Mouse (Mus musculus) lung, postnatal 0 days (tissue): ENCODE measurements around the gene Rhob. TPM values are rescaled to one million over a fixed set of nuclear protein-coding genes. Genes with fewer than 3 reads are reported as not detected.
A peak's percentile ranks its signal among the peaks of the same experiment; 100 is the strongest.
"Not testable (repeated sequence)": the region's sequence is repeated elsewhere in the genome, so short reads cannot be mapped to it uniquely, and the experiment has no call there.

ENCODE experiments used
- ATAC-seq: fragments of 200-750 bp; cut with Nextera tagmentation; 2 replicates; pipeline ENCODE4 v1.8.0; 2017; ENCODE audit warnings: moderate library complexity
- DNase-seq: peaks from one replicate; pipeline ENCODE4 v3.0.0-alpha.2; 2016; ENCODE audit warnings: low spot score
- H3K27ac ChIP-seq: fragments of 300-500 bp; sonication (generic); 2 replicates; pipeline ENCODE4 v1.5.1; 2014; ENCODE audit warnings: antibody characterized with exemption, mild to moderate bottlenecking, low read length, mixed read lengths
- H3K27me3 ChIP-seq: fragments of 300-500 bp; sonication (generic); replicated peaks from 2 replicates; pipeline ENCODE4 v1.6.1; 2014; ENCODE audit warnings: low read length, mixed read lengths; ENCODE audit not compliant: insufficient read depth
- H3K36me3 ChIP-seq: fragments of 300-500 bp; sonication (generic); 2 replicates; pipeline ENCODE4 v1.6.1; 2014; ENCODE audit warnings: low read length, mixed read lengths; ENCODE audit not compliant: insufficient read depth
- H3K4me1 ChIP-seq: fragments of 300-500 bp; sonication (generic); 2 replicates; pipeline ENCODE4 v1.6.1; 2014; ENCODE audit warnings: antibody characterized with exemption, low read depth, low read length, mixed read lengths; ENCODE audit not compliant: insufficient read depth
- H3K4me2 ChIP-seq: fragments of 300-500 bp; sonication (generic); replicated peaks from 2 replicates; pipeline ENCODE4 v1.6.1; 2014; ENCODE audit warnings: low read depth, mild to moderate bottlenecking, low read length, moderate library complexity, mixed read lengths
- H3K4me3 ChIP-seq: fragments of 300-500 bp; sonication (generic); 2 replicates; pipeline ENCODE4 v1.5.1; 2014; ENCODE audit warnings: low read depth, low read length
- H3K9ac ChIP-seq: fragments of 300-500 bp; sonication (generic); replicated peaks from 2 replicates; pipeline ENCODE4 v1.6.1; 2014; ENCODE audit warnings: low read depth, mild to moderate bottlenecking
- H3K9me3 ChIP-seq: fragments of 300-500 bp; sonication (generic); 2 replicates; pipeline ENCODE4 v1.6.1; 2016; ENCODE audit warnings: low read length, mixed read lengths
- CTCF ChIP-seq: IDR thresholded peaks from 2 replicates; pipeline ENCODE4 v1.5.1; 2016; ENCODE audit warnings: antibody characterized with exemption, mild to moderate bottlenecking
- EP300 ChIP-seq: IDR thresholded peaks from 2 replicates; pipeline ENCODE4 v1.6.1; 2016; ENCODE audit warnings: antibody characterized with exemption, mild to moderate bottlenecking, control low read depth
- WGBS: fragments of 180-500 bp; shearing (Covaris S2); extraction: QIAGEN DNeasy Blood & Tissue Kit; methylation state at CpG from one replicate; pipeline ENCODE4 v1.1.7; 2014; 5-methylcytosine and 5-hydroxymethylcytosine counted together
- polyA plus RNA-seq: library from polyadenylated mRNA; unstranded; fragments of >200 nt; fragmentation: Nextera tagmentation; extraction: Ambion mirVana; gene quantifications from 2 replicates; pipeline ENCODE4 v1.2.1, GENCODE M21; 2015

Rhob gene
- polyA plus RNA-seq, 1 experiment from 2014 or later = 77.6 TPM

DNA sequence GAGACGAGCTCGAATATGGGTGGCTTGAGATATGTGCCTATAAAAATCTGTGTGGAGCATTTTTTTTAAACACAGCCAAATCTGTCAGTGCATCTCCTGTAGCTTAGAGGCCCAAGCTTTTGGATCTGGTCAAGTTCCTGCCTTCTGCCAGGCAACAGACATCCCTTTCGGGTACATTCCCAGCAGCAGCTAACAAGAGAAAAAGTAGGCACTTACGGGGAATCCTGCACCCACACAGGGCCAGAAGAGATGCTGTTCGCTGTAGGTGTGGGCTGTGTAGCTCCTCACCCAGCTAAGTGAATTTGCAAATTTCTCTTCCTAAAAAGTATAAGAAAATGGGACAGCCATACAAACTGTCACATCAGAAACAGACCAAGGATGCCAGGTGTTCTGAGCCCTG, 34.8 kb downstream of the Rhob start:
- 84% methylated on average over 5 of the region's 5 CpGs for WGBS
- TF ChIP-seq EP300 (no peak), CTCF (no peak)

GRCm38 (mm10) chr12:8463599-8464160, 36.1 kb downstream of the Rhob start:
- Histone ChIP-seq H3K27ac (no peak overlapping the region), H3K36me3 (no peaks in the 10 kb centered on the region), H3K9ac (no peak overlapping the region), H3K4me1 (peaks cover 4% of the 10 kb centered on the region; the same call in 1 of the 2 replicates), H3K4me2 (no peak overlapping the region), H3K4me3 (no peak overlapping the region), H3K27me3 (no peaks in the 10 kb centered on the region), H3K9me3 (no peaks in the 10 kb centered on the region)
- DNase-seq = no peak
- TF ChIP-seq CTCF = no peak
- TF ChIP-seq EP300 = no peak
- ATAC-seq = no peak
- WGBS = 58% methylated on average over 3 of the region's 3 CpGs

More for the DNA sequence above, 34.8 kb downstream of the Rhob start:
- DNase-seq (no peak), ATAC-seq (no peak)
- H3K27me3 ChIP-seq = no peaks in the 10 kb centered on the region
- H3K9ac ChIP-seq = no peak overlapping the region
- H3K27ac ChIP-seq = no peak overlapping the region
- H3K4me3 ChIP-seq = no peak overlapping the region
- no peak overlapping the region for H3K4me2 ChIP-seq
- peaks cover 4% of the 10 kb centered on the region; the same call in 1 of the 2 replicates for H3K4me1 ChIP-seq
- H3K36me3 ChIP-seq = no peaks in the 10 kb centered on the region
- no peaks in the 10 kb centered on the region for H3K9me3 ChIP-seq

GRCm38 (mm10) chr12:8462533-8462932, 37.3 kb downstream of the Rhob start:
- ATAC-seq = no peak
- Histone ChIP-seq H3K4me3 (no peak overlapping the region), H3K4me2 (no peak overlapping the region), H3K4me1 (no peaks in the 10 kb centered on the region), H3K36me3 (no peaks in the 10 kb centered on the region), H3K27ac (no peak overlapping the region), H3K27me3 (no peaks in the 10 kb centered on the region), H3K9me3 (no peaks in the 10 kb centered on the region), H3K9ac (no peak overlapping the region)
- TF ChIP-seq EP300 (no peak), CTCF (no peak)
- DNase-seq = no peak
- 64% methylated on average over 5 of the region's 5 CpGs for WGBS

- H3K36me3 ChIP-seq, H3K27me3 ChIP-seq, H3K4me3 ChIP-seq, DNase-seq, H3K4me1 ChIP-seq, H3K9me3 ChIP-seq, H3K27ac ChIP-seq, H3K4me2 ChIP-seq, ATAC-seq, H3K9ac ChIP-seq: not testable (repeated sequence)
- WGBS = 96% methylated on average over 7 of the region's 8 CpGs
These were observed 38.2 kb downstream of the Rhob start for GRCm38 (mm10) chr12:8461575-8461974.

- no peaks in the 10 kb centered on the region; the same call in 1 of the 2 replicates for H3K4me1 ChIP-seq
- no peak overlapping the region for H3K4me3 ChIP-seq
- no peaks in the 10 kb centered on the region for H3K36me3 ChIP-seq
- no peaks in the 10 kb centered on the region for H3K27me3 ChIP-seq
- H3K27ac ChIP-seq = no peak overlapping the region
- no peak for DNase-seq
- no peak overlapping the region for H3K9ac ChIP-seq
- no peak overlapping the region for H3K4me2 ChIP-seq
- TF ChIP-seq CTCF = no peak
- TF ChIP-seq EP300 = no peak
- no peak for ATAC-seq
- 60% methylated on average over 8 of the region's 8 CpGs for WGBS
- no peaks in the 10 kb centered on the region for H3K9me3 ChIP-seq
These were observed 41.4 kb downstream of the Rhob start for GRCm38 (mm10) chr12:8458400-8458799.

DNA sequence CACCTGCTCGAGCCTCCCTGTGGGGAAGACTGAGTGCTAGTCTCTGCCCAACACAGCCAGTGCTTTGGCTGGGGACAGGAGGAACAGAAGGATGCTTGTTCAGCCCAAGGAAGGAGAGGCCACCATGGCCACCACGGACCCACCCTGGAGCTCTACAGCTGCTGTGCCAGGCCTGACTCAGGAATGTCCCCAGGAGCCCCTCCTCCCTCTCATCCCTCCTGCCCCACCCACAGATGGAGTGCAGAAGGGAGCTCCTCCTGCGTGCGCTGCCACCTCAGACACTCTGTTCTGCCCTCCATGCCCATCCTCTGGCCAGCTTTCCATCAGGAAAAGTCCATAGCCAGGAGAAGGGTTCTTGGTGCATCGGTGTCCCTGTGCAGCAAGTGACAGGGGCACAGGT, 42.8 kb downstream of the Rhob start:
- ATAC-seq = peak; percentile 68
- no peak overlapping the region for H3K4me3 ChIP-seq
- H3K9me3 ChIP-seq = no peaks in the 10 kb centered on the region
- H3K4me2 ChIP-seq = 0 out of 2 replicates have a peak overlapping the region, but pooled peaks have one; percentile 8
- WGBS = 56% methylated on average over 5 of the region's 5 CpGs
- peak; percentile 77 for DNase-seq
- no peaks in the 10 kb centered on the region for H3K27me3 ChIP-seq
- H3K9ac ChIP-seq = no peak overlapping the region
- no peak overlapping the region for H3K27ac ChIP-seq
- TF ChIP-seq EP300 = no peak
- TF ChIP-seq CTCF = no peak
- no peaks in the 10 kb centered on the region for H3K36me3 ChIP-seq
- peaks cover 2% of the 10 kb centered on the region; the same call in 1 of the 2 replicates for H3K4me1 ChIP-seq

- Histone ChIP-seq H3K4me3 (no peak overlapping the region), H3K9ac (no peak overlapping the region), H3K27me3 (no peaks in the 10 kb centered on the region), H3K36me3 (no peaks in the 10 kb centered on the region), H3K27ac (no peak overlapping the region), H3K4me2 (no peak overlapping the region), H3K4me1 (peaks cover 5% of the 10 kb centered on the region; the same call in 1 of the 2 replicates), H3K9me3 (no peaks in the 10 kb centered on the region)
- 0 out of 2 replicates have a peak, but pooled peaks have one; percentile 23 for TF ChIP-seq EP300
- TF ChIP-seq CTCF = no peak
- 48% methylated on average over 2 of the region's 2 CpGs for whole genome bisulfite sequencing
- DNase-seq = peak; percentile 82
- peak; percentile 72 for ATAC-seq
These were observed 44.8 kb downstream of the Rhob start for GRCm38 (mm10) chr12:8455046-8455445.
